Mouse (Mus musculus) T-helper 17 cell (primary cell): ENCODE measurements around the gene Tmem59.

ENCODE experiments used
- in situ Hi-C, 2 experiments: fragments of 300-600 bp; cut with MboI, MseI; formaldehyde crosslinking; loops; 1 replicate in 1 of 2; 2 replicates in 1 of 2; pipeline ENCODE4 v1.15.1; 2025; ENCODE audit warnings: high pct_unique_total_duplicates in 2 of 2

Tmem59 gene

DNA sequence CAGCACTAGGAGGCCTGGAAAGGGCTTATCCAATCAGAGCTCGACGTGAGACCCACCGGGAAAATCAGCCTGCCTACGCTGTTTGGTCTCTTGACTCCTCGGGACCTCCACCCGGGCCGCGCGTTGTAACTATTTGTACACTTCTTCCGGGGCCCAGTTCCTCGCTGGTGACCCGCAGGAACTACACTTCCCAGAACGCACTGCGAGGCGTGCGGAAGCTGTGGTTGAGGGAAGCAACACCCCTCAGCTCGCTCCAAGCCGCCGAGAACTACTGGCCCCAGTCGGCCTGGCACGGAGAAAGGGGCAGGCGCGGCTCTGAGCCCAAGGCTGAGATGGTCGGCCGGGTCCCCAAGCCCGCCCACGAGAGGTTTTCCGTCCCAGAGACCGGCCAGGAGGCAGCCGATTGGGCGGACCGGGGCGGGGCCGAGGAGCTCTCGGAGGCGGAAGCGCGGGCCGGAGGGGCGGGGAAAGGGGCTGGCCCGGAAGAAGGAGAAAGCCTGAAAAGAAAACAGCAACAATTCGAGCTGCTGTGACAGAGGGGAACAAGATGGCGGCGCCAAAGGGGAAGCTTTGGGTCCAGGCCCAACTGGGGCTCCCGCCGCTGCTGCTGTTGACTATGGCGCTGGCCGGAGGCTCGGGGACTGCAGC lies at the start of gene Tmem59:
Gene Tmem59 (plus strand): TSS at position 218 of the 648 bp plus-strand sequence.
- in situ Hi-C loops: no loop called here

DNA sequence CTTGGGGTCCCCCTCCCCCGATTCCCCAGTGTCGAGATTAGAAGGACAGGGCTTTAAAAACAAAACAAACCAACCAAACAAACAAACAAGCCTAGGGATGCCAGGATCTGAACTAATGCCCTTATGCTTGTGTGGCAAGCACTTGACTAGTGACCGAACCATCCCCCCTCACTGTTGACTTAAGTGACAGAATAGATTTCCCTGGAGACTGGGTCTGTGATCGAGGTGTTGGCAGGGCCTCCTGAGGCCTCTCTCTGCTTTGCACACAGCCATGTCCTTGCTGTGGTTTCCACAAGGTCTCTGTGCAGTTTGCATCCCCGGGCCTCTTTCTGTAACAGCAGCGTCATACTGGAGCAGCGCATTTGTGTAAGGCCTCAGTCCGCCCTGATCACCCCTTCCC lies 48.8 kb upstream of the Tmem59 start:
- in situ Hi-C loops: no loop called here

DNA sequence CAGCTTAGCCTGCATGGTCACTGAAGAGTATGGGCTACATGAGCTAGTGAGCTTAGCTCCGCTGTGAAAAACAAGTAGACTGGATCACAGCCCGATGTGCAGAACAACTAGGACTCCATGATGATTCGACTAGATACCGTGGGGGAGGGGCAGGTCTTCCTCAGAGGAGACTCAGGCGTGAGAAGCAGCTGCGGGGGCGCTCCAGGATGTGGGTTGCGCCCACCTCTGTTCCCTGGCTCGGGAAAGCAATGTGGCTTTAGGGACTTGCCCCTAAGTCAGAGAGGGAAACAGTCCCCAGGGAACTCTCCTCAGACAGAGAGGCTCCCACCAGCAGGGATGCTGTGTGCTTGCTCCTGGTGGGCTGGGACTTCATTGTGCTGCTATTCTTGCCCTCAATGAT lies 47.7 kb upstream of the Tmem59 start:
- in situ Hi-C loops: no loop called here

DNA sequence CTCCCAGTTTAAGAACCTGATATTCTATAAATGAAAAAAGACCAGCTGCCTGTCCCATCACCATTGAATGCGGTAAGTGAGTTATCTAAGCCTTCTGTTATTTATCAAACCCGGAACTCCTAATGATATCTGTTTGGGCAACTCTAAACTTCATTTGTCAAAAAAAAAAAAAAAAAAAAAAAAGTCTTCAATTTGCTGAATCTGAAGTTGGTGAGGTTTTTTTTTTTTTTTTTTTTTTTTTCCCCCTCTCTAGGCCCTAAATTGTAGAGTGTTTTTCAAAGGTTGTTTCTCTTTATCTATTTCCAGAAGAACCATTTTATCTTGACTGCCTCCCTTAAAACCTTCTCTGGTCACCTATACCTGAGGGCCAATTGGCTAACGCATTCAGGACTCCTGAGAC lies 43.3 kb upstream of the Tmem59 start:
- in situ Hi-C loops: no loop called here

DNA sequence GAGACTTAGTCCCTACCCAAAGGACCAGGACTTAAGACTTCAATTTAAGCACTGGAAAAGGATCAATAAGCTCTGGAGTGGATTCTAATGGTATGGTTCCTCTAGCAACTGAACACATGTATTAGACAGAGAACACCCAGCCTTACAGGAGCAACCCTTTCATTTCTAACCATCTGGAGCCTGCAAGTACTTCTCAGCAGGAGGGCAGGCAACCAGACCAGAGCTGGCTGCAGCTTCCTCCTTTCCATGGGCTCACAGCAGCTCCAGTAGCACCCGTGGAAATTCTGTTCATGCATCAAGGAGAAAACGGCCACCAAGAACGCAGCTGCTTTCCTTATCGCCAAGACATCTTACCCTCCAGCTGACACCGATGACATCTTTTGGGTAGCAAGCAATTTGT lies 42.5 kb upstream of the Tmem59 start:
- in situ Hi-C loops: no loop called here

DNA sequence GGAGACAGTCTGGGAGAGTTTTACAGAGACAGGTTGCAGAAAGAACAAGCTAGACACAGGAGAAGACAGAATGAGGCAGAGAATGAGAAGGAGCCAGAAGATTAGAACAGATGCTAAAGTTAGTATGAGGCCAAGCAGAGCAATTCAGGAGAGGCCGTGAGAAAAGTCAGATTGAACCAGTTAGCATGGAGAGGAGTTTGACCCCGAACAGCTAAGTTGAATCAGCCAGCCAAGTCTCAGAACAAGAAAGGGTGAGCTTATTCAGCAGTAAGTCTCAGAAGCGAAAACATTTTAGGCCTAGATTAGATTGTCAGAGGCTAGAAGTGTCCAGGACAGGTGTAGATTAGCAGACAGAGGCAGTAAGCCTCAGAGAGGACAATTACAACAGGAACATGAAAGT lies 41.7 kb upstream of the Tmem59 start:
- in situ Hi-C loops: no loop called here

DNA sequence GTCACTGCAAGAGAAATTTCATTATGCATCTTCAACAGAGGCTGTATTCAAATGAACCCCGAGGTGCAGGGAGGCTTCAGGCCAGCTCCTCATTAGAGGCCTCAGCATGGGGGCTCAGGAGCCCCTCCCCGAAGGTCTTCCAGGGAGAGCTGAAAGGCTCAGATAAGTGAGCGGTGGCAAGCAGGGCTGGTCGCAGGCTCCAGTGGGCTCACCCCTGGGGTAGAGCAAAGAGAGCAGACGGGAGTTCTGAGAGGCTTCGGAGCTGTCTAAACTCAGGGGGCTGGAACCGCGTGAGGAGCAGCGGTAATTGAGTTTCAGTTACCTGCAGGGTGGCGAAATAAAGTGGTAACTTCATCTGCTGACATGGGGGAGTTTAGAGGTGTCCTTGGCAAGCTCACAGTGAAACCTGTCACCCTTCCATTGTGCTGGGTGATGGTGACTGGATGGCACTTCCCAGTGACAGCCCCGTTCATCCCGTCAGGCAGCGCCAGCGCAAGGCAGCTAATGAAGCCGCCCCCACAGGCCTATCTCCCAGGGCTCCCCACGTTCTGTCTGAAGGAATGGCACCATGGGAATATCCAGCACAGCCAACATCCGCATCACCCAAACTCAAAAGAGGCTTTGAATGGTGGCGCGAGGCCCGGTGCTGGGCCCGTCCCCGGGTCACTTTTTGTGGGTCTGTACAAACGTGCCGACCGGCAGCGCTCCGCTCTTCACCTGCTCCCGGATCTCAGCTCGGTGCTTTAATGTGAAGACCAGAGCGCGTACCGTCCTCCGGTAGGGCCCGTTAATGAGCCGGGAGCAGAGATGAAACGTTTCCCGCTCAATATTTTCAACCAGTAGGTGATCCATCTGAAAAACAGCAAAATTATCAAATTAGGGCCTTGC lies 39.0 kb upstream of the Tmem59 start:
- in situ Hi-C loops: no loop called here

DNA sequence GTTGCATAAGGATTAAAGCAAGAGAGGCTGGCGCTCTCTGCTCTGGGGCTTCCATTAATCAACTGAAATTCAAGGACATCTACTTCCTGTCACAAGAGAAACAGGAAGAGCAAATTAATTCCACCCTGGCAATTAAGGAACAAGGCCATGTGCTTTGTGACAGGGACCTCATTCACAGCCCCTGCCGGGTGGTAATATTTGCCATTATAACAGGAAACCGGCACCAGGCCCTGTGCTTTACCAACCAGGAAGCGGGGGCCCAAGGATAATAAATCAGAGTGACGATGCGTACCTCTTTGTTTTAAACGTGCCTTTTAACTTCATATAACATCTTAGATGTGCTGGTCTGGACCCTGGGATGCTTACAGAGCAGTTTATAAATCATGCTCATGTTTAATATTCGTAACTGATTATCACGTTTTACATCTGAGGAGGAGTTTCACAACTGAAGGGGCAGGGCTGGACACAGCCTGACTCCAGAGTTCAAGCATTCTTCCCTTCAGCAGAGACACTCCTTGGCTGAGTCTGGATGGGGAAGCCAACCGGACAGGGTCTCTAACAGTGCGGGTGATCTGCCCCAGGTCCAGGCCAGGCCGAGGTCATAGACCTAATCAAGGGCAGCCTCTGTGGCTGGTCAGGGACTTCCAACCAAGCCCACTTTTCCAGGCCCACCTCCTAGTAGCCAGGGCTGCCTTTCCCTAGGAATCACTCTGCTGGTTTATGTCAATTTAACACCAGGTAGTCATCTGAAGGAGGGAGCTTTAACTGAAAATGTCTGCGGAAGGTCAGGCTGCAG lies 38.2 kb upstream of the Tmem59 start:
- in situ Hi-C loops: no loop called here

DNA sequence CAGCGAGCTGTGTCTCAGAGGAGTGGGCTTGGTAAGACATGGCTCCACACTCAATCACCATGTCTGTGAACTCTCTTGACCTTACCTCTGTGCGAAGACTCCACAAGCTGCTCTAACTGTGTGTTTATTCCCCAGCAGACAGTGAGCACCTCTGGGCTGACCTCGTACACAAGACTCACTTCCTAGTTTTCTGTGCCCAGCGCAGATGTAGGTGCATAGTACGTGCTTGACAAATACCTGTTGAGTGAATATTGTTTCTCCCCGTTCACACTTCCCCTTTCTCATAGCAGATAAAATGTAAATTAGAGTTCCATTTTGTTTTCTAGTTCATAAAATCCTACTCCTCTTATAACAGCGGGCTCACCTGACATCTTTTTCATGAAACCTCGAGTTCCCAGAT lies 34.7 kb upstream of the Tmem59 start:
- in situ Hi-C loops: no loop called here

DNA sequence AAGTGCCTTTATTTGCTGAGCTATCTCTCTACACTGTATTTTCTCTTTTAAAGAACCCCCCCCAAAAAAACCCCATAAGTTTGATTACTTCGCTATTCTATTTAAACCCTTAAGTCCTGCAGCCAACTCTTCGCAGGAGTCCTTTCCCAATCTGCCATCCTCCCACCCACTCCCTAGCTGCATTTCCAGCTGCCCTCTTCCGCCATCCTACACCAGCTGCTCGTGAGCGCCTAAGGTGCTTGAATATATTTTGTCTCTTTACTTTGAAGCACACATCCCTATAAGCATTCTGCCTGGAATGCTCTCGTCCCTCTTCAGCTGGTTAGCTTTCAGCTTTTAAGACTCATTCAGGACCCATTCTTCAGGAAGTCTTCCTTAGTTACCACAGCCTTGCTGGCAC lies 27.2 kb upstream of the Tmem59 start:
- in situ Hi-C loops: no loop called here

DNA sequence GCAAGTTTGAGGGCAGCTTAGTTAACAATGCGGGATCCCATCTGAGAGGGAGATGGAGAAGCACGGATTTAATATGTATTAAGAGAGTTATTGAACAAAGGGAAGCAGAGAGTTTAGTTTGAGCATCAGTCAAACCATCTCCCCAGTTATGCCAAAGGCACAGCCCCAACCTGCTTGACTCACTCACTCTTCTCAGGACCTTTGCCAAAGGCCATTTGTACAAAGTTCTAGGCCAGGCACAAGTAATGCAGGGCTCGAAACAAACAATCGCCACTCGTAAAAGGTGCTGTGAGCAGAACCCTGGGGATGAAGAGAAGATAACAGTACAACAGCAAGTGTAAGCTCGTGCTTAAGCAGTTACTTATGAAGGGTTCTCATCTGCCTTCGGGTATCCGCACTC lies 25.6 kb upstream of the Tmem59 start:
- in situ Hi-C loops: no loop called here

DNA sequence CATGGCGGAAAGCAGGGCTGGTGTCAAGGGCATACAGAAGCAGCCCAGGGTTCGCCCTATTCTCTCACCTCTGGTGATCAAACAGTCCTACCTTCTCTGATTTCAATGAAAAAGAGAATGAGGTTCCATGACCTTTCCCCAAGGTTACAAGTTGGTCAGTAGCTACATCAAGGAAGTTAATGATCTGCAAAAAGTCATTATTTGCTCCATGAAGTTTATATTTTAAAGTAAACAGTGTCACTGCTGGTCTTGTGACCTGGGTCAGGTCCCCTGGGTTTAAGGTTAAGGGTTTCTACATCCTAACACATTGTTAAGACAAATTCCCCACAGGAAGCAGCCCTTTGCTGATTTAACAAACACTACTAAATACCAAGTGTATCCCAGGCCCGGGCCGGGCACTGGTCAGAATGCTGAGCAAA lies 21.2 kb upstream of the Tmem59 start:
- in situ Hi-C loops: no loop called here

DNA sequence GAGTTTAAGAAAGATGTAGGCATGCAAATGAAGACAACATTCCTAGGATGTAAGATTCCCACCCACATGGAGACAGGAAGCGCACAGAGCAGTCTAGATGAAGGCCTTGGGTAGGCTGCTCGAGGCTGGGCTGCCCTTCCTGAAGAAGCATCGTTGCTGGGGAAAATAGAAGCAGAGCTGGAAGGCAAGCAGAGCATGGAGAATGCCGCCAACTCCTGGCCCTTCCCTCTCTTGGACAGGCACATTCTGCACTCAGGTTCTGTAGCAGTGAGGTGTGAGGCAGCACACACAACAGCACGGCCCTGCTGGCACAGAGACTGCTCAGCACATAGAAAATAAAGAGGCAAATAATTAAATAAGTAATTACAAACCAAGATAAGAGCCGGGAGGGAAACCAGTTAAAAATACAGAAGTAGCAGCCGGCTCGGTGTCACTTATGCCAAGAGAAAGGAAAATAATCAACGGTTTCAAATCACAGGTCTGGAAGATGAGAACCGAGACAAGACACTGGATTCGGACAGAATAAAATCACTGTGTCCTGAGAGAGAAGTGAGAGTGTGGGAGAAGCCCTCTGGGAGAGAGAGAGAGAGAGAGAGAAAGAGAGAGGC lies 18.9 kb upstream of the Tmem59 start:
- in situ Hi-C loops: no loop called here

DNA sequence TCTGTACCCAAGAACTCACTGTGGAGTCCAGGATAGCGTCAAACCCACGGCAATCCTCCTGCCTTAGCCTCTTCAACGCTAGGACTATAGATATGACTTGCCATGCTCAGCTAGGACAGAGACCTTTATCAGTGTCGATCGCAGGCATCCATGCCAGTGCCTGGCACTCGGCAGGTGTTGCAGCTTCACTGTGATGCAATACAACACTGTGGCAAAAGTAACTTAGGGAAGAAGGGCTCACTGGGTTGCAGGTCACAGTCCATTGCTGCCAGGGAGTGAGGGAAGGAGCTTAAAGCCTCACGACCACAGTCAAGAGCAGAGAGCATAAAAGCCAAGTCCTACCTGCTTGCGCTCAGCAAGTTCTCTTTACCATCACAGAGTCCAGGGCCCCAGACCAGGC lies 18.0 kb upstream of the Tmem59 start:
- in situ Hi-C loops: loop anchor here in 1 of 2 experiments (10.0 kb wide), 1 partner anchor 345 kb away; no protein-coding TSS in a partner anchor

DNA sequence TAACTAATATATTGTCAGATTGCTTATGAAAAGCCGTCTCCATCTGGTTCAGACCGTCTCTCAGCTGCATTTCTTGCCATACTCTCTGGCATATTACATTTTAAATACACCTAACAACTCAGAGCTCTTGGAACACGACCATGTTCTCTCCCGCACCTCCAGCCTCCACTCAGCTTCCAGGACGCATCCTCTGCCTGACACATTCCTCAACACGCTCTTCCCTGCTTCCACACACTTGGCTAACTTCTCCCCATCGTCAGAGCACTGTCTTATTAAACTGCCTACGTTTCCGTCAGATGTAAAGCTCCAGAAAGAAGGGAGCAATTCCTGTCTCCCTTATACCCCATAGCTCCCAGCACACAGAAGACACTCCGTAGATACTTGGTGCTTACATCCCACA lies 14.9 kb upstream of the Tmem59 start:
- in situ Hi-C loops: loop anchor here in 1 of 2 experiments (10.0 kb wide), 1 partner anchor 349 kb away; no protein-coding TSS in a partner anchor

DNA sequence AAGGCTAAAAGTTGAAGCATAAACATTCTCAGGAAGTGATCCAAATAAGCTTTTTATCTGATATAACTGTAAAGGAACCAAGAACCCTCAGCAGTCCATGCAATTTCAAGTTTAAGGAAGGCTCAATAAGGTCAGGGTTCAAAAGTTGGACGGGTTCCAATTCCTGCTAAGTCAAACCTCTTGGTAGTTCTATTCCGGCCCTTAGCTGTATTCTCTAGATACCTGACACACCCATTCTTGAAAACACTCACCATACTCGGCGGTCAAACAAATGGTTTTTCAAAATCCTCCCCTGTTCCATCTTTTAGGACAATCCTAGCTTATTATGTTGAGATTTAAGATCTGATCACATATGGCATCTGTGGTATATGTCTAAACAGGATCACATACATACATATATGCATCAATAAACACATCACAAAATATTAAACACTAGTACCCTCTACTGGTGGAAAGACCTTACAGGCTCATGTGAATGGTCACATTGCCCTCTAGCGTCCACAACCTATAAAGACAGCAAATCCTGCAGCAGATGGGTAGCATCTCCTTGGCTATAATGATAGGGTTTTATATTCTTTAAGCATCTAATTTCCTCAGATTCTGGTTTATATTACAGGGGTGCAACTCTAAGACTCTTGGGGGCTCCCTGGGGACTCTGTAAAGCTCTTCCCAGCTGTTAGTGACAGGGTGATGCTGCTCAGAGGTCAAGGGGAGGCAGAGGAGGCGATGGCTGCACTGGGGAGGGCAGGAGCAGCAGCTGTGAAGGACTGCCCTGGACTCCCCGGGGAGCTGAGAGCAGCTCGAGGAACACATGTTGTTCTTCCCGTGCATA lies 14.2 kb upstream of the Tmem59 start:
- in situ Hi-C loops: loop anchor here in 1 of 2 experiments (10.0 kb wide), 1 partner anchor 349 kb away; no protein-coding TSS in a partner anchor

DNA sequence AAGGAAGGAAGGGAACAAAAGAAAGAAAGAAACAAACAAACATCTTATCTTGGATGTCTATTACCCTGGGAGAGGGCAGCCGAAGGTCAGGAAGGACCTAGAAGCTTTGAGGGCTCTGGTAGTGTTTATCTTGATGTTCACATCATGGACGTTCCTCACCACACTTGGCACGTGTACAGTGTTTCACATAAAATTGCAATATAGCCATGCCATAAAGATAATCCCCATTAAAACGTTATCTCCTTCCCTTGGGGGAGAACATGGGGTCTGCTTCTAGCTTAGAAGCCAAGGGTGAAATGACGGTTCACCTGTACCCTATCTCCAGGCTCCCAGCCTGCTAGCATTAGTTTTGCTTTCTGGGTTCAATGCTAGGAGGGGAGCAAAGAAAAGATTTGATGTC lies 11.5 kb upstream of the Tmem59 start:
- in situ Hi-C loops: loop anchor here (5.0 to 10.0 kb wide), 2 partner anchors 352 to 359 kb away; no protein-coding TSS in a partner anchor

DNA sequence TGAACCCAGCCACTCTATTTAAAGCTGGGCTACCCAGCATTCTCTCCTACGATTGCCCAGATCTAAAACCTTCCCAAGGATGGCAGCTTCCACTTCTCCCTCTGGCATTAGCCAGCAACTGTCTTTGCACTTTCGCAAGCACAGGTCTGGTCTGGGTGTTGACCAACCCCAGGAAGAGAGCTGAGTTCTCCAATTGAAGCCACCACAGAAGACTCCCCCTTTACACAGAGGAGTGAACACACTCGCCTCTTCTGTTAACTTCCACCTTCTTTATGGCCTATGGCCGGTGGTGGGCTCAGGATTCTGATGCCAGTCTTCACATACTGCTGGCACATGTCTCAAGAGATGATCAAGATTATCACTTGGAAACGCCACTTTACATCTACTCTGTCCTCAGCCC lies 10.4 kb upstream of the Tmem59 start:
- in situ Hi-C loops: loop anchor here (5.0 to 10.0 kb wide), 2 partner anchors 353 to 360 kb away; no protein-coding TSS in a partner anchor

DNA sequence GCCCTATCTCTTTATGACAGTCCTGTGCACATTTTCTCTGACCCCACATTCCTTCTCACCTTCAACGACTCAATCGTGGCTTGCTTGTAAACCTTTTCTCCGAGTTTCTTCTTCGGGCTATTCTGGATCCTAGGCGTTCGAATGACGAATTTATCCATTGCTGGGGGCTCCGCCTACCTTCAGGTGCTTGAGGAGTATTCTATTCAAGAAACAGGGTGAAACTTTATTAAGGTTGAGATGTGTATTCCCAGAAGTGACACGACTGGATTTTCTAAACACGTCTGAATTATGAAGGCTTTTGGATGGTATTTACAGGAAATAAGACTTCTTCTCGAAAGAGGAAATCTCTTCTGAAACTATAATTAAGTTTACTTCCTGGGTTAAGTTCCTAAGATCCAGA lies 693 bp upstream of the Tmem59 start:
- in situ Hi-C loops: no loop called here

DNA sequence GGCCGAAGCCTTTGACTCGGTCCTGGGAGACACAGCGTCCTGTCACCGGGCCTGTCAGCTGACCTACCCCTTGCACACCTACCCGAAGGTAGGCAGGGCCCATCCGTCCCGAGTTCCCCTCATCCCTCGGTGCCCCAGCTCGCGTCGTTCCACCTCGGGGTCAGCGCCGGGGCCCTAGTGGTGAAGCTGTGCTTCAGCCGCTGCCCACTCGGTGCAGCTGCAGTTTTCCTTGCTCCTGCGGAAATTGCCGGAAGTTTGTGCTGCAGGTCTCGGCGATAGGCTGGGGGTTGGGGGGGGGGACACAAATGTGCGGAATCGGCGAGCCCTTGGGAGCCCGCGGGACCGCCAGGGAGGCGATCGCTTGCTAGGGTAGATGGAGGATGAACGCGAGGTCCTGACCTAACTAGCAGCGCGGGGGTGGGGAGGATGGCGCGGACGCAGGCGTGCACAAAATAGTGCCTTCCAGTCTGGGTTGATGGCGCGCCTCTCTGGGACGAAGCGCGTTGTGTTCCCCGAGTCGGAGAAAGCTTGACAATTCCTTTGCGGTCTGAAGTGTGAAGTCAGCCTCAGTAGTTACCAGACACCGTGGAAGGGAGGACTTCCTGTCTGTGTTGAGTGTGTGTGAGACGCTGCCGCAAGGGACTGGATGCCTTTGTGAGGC lies 761 bp downstream of the Tmem59 start, which contains the start of gene Tceanc2:
Gene Tceanc2 (minus strand): TSS at position 287 of the 661 bp plus-strand sequence.
- in situ Hi-C loops: no loop called here
